Mouse (Mus musculus) lung, postnatal 36 days (tissue): ENCODE measurements around the gene Il17rb.

Experiments used
- DNase-seq: peaks from one replicate; pipeline ENCODE4 v3.0.0; 2022; ENCODE audit warnings: mixed read lengths

The Il17rb gene

GRCm38 (mm10) chr14:29957393-29957792 is 51.3 kb downstream of the Il17rb start:
- no peak for DNase-seq

- DNase-seq = no peak
Observed at GRCm38 (mm10) chr14:29950805-29951204, 57.9 kb downstream of the Il17rb start.

GRCm38 (mm10) chr14:29946761-29947309 is 61.9 kb downstream of the Il17rb start:
- DNase-seq = no peak
